Mouse (Mus musculus) Muller cell, postnatal 12 days (primary cell): ENCODE measurements around the gene Olfr1506.
"Not testable (repeated sequence)": the region's sequence is repeated elsewhere in the genome, so short reads cannot be mapped to it uniquely, and the experiment has no call there.

Experiments used
- DNase-seq: peaks from one replicate; pipeline ENCODE4 v3.0.0-alpha.2; 2015; ENCODE audit errors: inconsistent ontology term

The Olfr1506 gene

GRCm38 (mm10) chr2:90224393-90224792 lies at the start of gene Olfr1506:
Gene Olfr1506, minus strand, starts transcription at chr2:90224493.
- not testable (repeated sequence) for DNase-seq

DNA sequence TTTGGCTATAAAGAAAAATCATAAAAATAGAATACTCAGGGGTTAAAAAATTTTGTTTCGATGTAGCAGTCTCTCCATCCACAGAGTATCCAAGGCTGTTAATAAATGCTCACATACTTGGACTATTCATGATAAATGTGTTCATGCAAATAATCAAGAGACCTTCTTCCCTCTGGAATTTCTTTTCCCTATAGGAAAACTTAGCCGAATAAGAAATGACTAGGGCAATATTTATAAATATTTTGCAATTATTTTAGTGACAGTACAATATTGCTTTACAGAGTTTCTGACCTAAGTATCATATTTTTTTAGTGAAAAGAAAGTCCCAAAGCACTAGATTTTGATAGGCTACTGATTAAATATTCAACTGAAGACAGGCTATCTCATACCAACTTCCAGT lies 46.6 kb upstream of the Olfr1506 start, which contains the start of gene Olfr1271:
Gene Olfr1271, minus strand, starts transcription at position 101 of the 400 bp plus-strand sequence.
- no peak for DNase-seq

GRCm38 (mm10) chr2:90257492-90257891 lies 33.2 kb upstream of the Olfr1506 start, which contains the start of gene Olfr142:
Gene Olfr142, minus strand, starts transcription at chr2:90257592.
- DNase-seq, result no peak

GRCm38 (mm10) chr2:90199606-90200005 lies 24.7 kb downstream of the Olfr1506 start:
- DNase-seq, result not testable (repeated sequence)

DNA sequence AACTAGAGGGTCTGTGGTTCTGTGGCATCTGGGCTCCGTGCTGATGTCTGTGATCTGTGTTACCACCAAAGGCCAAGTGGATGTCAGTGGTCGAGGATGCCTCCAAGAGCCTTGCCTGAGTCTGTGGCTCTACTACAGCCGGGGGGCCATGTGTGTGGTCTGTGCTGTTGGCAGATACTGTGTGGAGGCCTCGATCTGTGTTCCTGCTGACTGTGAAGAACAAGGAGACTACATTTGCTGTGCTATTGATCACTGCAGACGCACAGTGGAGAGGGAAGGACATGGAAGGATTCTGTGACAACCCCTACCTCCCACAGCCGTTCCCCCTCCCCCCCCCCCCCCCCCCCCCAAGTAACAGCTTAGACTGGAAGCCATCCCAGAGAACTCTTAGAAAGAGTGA lies 29.0 kb downstream of the Olfr1506 start:
- not testable (repeated sequence) for DNase-seq

DNA sequence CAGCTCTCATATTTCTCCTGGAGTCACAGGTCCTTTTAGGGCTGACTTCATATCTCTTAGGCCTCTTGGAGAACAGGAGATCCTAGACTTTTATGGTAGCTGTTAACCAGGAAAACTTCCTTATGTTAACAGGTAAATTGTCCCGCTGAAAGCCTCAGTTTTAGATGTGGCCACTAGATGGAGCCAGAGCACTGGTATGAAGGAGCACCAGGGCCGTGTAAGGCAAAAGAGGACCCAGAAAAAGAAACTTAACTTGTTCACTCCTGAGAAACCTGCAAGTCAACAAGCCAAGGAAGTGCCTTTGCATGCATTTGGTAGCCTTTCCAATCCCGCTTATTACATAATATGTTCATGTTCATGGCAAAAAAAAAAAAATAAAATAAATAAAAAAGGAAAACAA lies 29.5 kb downstream of the Olfr1506 start:
- not testable (repeated sequence) for DNase-seq

DNA sequence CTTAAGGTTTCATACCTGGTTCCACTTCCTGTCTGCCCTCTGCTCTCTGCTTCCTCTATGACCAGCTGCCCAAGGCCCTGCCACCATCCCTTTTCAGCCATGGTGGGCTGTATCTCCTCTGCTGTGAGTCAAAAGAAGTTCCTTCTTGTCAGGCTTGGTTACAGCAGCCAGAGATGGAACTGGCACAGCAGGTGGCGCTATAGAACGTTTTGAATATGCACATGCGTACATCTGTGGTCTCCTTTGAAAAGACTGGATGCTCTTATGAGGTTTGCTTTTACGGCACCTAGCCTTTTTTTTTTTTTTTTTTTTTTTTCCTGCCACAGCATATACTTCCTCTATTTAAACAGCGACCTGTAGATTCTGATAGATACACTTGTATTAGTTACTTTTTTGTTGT lies 37.2 kb downstream of the Olfr1506 start:
- DNase-seq, result not testable (repeated sequence)

DNA sequence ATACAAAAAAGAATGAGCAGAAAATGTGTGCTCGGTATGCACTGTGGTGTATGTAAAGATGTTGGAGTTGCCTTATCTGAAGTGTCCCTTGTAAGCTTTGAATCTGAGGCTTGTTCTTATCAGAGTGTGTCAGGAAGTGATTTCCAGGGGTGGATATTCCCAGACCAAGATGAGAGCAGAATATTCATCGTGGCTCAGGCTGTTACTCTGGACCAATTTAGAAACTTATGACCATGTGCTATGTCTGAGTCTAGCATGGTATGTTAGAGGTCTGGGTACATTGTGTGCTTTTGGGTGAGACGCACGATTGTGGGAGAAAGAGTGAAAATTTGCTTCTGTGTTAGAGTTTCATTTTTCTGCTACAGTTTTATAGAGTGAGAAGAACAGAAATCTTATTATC lies 38.2 kb downstream of the Olfr1506 start:
- DNase-seq, result not testable (repeated sequence)
